Mouse (Mus musculus) hindbrain, postnatal 0 days (tissue): ENCODE measurements around the gene Shcbp1l. TPM values are rescaled to one million over a fixed set of nuclear protein-coding genes. Genes with fewer than 3 reads are reported as not detected.
"Not testable (repeated sequence)": the region's sequence is repeated elsewhere in the genome, so short reads cannot be mapped to it uniquely, and the experiment has no call there.

Experiments used
- ATAC-seq: fragments of 200-750 bp; cut with Nextera tagmentation; 2 replicates; pipeline ENCODE4 v1.8.0; 2017; ENCODE audit warnings: mild to moderate bottlenecking, moderate TSS enrichment, moderate library complexity
- DNase-seq: peaks from one replicate; pipeline ENCODE4 v3.0.0-alpha.2; 2015; ENCODE audit warnings: low spot score
- H3K27ac ChIP-seq: fragments of 300-500 bp; sonication (generic); 2 replicates; pipeline ENCODE4 v1.5.1; 2014; ENCODE audit warnings: mild to moderate bottlenecking
- H3K27me3 ChIP-seq: fragments of 300-500 bp; sonication (generic); 2 replicates; pipeline ENCODE4 v1.6.1; 2014; ENCODE audit warnings: low read length, mixed read lengths; ENCODE audit not compliant: insufficient read depth
- H3K36me3 ChIP-seq: fragments of 300-500 bp; sonication (generic); 2 replicates; pipeline ENCODE4 v1.6.1; 2014; ENCODE audit warnings: low read length, mixed read lengths; ENCODE audit not compliant: insufficient read depth
- H3K4me1 ChIP-seq: fragments of 300-500 bp; sonication (generic); 2 replicates; pipeline ENCODE4 v1.6.1; 2014; ENCODE audit warnings: antibody characterized with exemption, low read length, mixed read lengths; ENCODE audit not compliant: insufficient read depth
- H3K4me2 ChIP-seq: fragments of 300-500 bp; sonication (generic); 2 replicates; pipeline ENCODE4 v1.6.1; 2014; ENCODE audit warnings: low read depth, mild to moderate bottlenecking, low read length, moderate library complexity, mixed read lengths
- H3K4me3 ChIP-seq: fragments of 300-500 bp; sonication (generic); 2 replicates; pipeline ENCODE4 v1.5.1; 2014; ENCODE audit warnings: low read length
- H3K9ac ChIP-seq: fragments of 300-500 bp; sonication (generic); replicated peaks from 2 replicates; pipeline ENCODE4 v1.6.1; 2014; ENCODE audit warnings: mild to moderate bottlenecking, low read length, moderate library complexity, mixed read lengths
- H3K9me3 ChIP-seq: fragments of 300-500 bp; sonication (generic); 2 replicates; pipeline ENCODE4 v1.6.1; 2016; ENCODE audit warnings: low read length, mixed read lengths
- CTCF ChIP-seq: IDR thresholded peaks from 2 replicates; pipeline ENCODE4 v1.5.1; 2016; ENCODE audit warnings: antibody characterized with exemption, control low read depth, low read depth
- WGBS: fragments of 180-500 bp; shearing (Covaris S2); extraction: QIAGEN DNeasy Blood & Tissue Kit; methylation state at CpG from one replicate; pipeline ENCODE4 v1.1.7; 2014; 5-methylcytosine and 5-hydroxymethylcytosine counted together
- polyA plus RNA-seq: library from polyadenylated mRNA; unstranded; fragments of >200 nt; fragmentation: Nextera tagmentation; extraction: Ambion mirVana; gene quantifications from 2 replicates; pipeline ENCODE4 v1.2.1, GENCODE M21; 2015
- total RNA-seq: library from RNA; depleted of rRNA; stranded (reverse); fragments of >200 nt; gene quantifications from 2 replicates; pipeline ENCODE4 v1.2.3, GENCODE M21; 2014

Gene Shcbp1l
- total and polyA plus RNA-seq, 2 experiments from 2014 or later: 1.3 to 2.2 TPM

GRCm38 (mm10) chr1:153479296-153479695 is 54.3 kb downstream of the Shcbp1l start:
- no peak overlapping the region for H3K4me2 ChIP-seq
- no peak overlapping the region for H3K9ac ChIP-seq
- H3K36me3 ChIP-seq: peaks cover 39% of the 10 kb centered on the region
- 92% methylated on average over 1 of the region's 1 CpGs for WGBS
- no peak overlapping the region for H3K27ac ChIP-seq
- no peaks in the 10 kb centered on the region for H3K9me3 ChIP-seq
- DNase-seq (no peak), ATAC-seq (no peak)
- H3K27me3 ChIP-seq: no peaks in the 10 kb centered on the region
- no peaks in the 10 kb centered on the region for H3K4me1 ChIP-seq
- TF ChIP-seq CTCF: no peak
- no peak overlapping the region for H3K4me3 ChIP-seq

GRCm38 (mm10) chr1:153480386-153481024 is 55.5 kb downstream of the Shcbp1l start:
- Histone ChIP-seq H3K27ac (no peak overlapping the region), H3K27me3 (no peaks in the 10 kb centered on the region), H3K4me2 (no peak overlapping the region), H3K9ac (no peak overlapping the region), H3K9me3 (no peaks in the 10 kb centered on the region), H3K4me3 (no peak overlapping the region), H3K36me3 (peaks cover 34% of the 10 kb centered on the region), H3K4me1 (peaks cover 11% of the 10 kb centered on the region; the same call in 1 of the 2 replicates)
- DNase-seq (peak; percentile 82), ATAC-seq (peak; percentile 51; the same call in 1 of the 2 replicates)
- WGBS: 38% methylated on average over 1 of the region's 1 CpGs
- TF ChIP-seq CTCF: peak; percentile 84

- Histone ChIP-seq H3K27ac (no peak overlapping the region), H3K4me1 (peaks cover 17% of the 10 kb centered on the region; the same call in 1 of the 2 replicates), H3K36me3 (peaks cover 34% of the 10 kb centered on the region), H3K4me3 (no peak overlapping the region), H3K9ac (no peak overlapping the region), H3K9me3 (no peaks in the 10 kb centered on the region), H3K4me2 (no peak overlapping the region), H3K27me3 (no peaks in the 10 kb centered on the region)
- TF ChIP-seq CTCF: no peak
- ATAC-seq: no peak
- WGBS: 77% methylated on average over 1 of the region's 1 CpGs
- no peak for DNase-seq
Measured at GRCm38 (mm10) chr1:153481025-153481412, 56.1 kb downstream of the Shcbp1l start.

- Histone ChIP-seq H3K9me3 (no peaks in the 10 kb centered on the region), H3K4me2 (peak overlapping the region; percentile 84), H3K9ac (no peak overlapping the region), H3K4me3 (peak overlapping the region; percentile 88), H3K27ac (no peak overlapping the region), H3K27me3 (no peaks in the 10 kb centered on the region), H3K36me3 (peaks cover 7% of the 10 kb centered on the region; the same call in 1 of the 2 replicates), H3K4me1 (peaks cover 18% of the 10 kb centered on the region; the same call in 1 of the 2 replicates)
- ATAC-seq: no peak
- TF ChIP-seq CTCF: no peak
- DNase-seq: no peak
- 45% methylated on average over 2 of the region's 2 CpGs for WGBS
Measured at GRCm38 (mm10) chr1:153485201-153485796, 60.3 kb downstream of the Shcbp1l start.

GRCm38 (mm10) chr1:153486120-153486519 is 61.2 kb downstream of the Shcbp1l start:
- DNase-seq, H3K27ac ChIP-seq, ATAC-seq, H3K9me3 ChIP-seq, H3K36me3 ChIP-seq, H3K27me3 ChIP-seq: not testable (repeated sequence)
- Histone ChIP-seq H3K4me2 (peak overlapping the region; percentile 84), H3K4me3 (peak overlapping the region; percentile 88), H3K9ac (peak overlapping the region; percentile 95), H3K4me1 (peaks cover 18% of the 10 kb centered on the region; the same call in 1 of the 2 replicates)
- WGBS: 17% methylated on average over 6 of the region's 6 CpGs

GRCm38 (mm10) chr1:153486767-153487499 is 62.0 kb downstream of the Shcbp1l start:
- ATAC-seq (peak; percentile 86), DNase-seq (peak; percentile 66)
- TF ChIP-seq CTCF: no peak
- Histone ChIP-seq H3K27me3 (no peaks in the 10 kb centered on the region), H3K4me3 (peak overlapping the region; percentile 88), H3K9me3 (no peaks in the 10 kb centered on the region), H3K36me3 (no peaks in the 10 kb centered on the region), H3K9ac (peak overlapping the region; percentile 95), H3K4me2 (peak overlapping the region; percentile 84), H3K4me1 (peaks cover 18% of the 10 kb centered on the region; the same call in 1 of the 2 replicates), H3K27ac (peak overlapping the region; percentile 83)
- 2% methylated on average over 64 of the region's 64 CpGs for WGBS
